Mouse (Mus musculus) intestine, embryonic 14.5 days (tissue): ENCODE results near the gene Foxj2. TPM values are rescaled to one million over a fixed set of nuclear protein-coding genes. Genes with fewer than 3 reads are reported as not detected.

Experiments used
- ATAC-seq: fragments of 200-750 bp; cut with Nextera tagmentation; replicated peaks from 2 replicates; pipeline ENCODE4 v1.8.0; 2017; ENCODE audit warnings: low read depth, moderate number of reproducible peaks, moderate TSS enrichment, moderate library complexity; ENCODE audit not compliant: low FRiP score, low TSS enrichment
- DNase-seq: peaks from one replicate; pipeline ENCODE4 v3.0.0-alpha.2; 2018; ENCODE audit warnings: low spot score
- H3K27ac ChIP-seq: fragments of 300-500 bp; sonication (generic); 2 replicates; pipeline ENCODE4 v1.5.1; 2014; ENCODE audit warnings: low read depth, mild to moderate bottlenecking, control low read depth
- H3K27me3 ChIP-seq: fragments of 300-500 bp; sonication (generic); replicated peaks from 2 replicates; pipeline ENCODE4 v1.6.1; 2014; ENCODE audit warnings: low read length, control low read depth; ENCODE audit not compliant: control insufficient read depth, insufficient read depth
- H3K36me3 ChIP-seq: fragments of 300-500 bp; sonication (generic); 2 replicates; pipeline ENCODE4 v1.6.1; 2014; ENCODE audit warnings: low read length, control low read depth; ENCODE audit not compliant: control insufficient read depth, insufficient read depth
- H3K4me1 ChIP-seq: fragments of 300-500 bp; sonication (generic); replicated peaks from 2 replicates; pipeline ENCODE4 v1.6.1; 2014; ENCODE audit warnings: low read length, control low read depth, mixed read lengths; ENCODE audit not compliant: control insufficient read depth, insufficient read depth
- H3K4me2 ChIP-seq: fragments of 300-500 bp; sonication (generic); 2 replicates; pipeline ENCODE4 v1.6.1; 2014; ENCODE audit warnings: low read length
- H3K4me3 ChIP-seq: fragments of 300-500 bp; sonication (generic); 2 replicates; pipeline ENCODE4 v1.5.1; 2014; ENCODE audit warnings: low read depth, low read length, control low read depth, mixed read lengths
- H3K9ac ChIP-seq: fragments of 300-500 bp; sonication (generic); 2 replicates; pipeline ENCODE4 v1.6.1; 2014; ENCODE audit warnings: mild to moderate bottlenecking, low read length
- H3K9me3 ChIP-seq: fragments of 300-500 bp; sonication (generic); 2 replicates; pipeline ENCODE4 v1.6.1; 2016; ENCODE audit warnings: low read length, control low read depth; ENCODE audit not compliant: control insufficient read depth
- WGBS: fragments of 180-500 bp; shearing (Covaris S2); extraction: QIAGEN DNeasy Blood & Tissue Kit; methylation state at CpG from one replicate; pipeline ENCODE4 v1.1.7; 2014; 5-methylcytosine and 5-hydroxymethylcytosine counted together
- polyA plus RNA-seq: library from polyadenylated mRNA; unstranded; fragments of >200 nt; fragmentation: Nextera tagmentation; extraction: Ambion mirVana; gene quantifications from 2 replicates; pipeline ENCODE4 v1.2.1, GENCODE M21; 2014

Gene Foxj2
- 6.4 and 6.9 TPM in 2 replicates for polyA plus RNA-seq

DNA sequence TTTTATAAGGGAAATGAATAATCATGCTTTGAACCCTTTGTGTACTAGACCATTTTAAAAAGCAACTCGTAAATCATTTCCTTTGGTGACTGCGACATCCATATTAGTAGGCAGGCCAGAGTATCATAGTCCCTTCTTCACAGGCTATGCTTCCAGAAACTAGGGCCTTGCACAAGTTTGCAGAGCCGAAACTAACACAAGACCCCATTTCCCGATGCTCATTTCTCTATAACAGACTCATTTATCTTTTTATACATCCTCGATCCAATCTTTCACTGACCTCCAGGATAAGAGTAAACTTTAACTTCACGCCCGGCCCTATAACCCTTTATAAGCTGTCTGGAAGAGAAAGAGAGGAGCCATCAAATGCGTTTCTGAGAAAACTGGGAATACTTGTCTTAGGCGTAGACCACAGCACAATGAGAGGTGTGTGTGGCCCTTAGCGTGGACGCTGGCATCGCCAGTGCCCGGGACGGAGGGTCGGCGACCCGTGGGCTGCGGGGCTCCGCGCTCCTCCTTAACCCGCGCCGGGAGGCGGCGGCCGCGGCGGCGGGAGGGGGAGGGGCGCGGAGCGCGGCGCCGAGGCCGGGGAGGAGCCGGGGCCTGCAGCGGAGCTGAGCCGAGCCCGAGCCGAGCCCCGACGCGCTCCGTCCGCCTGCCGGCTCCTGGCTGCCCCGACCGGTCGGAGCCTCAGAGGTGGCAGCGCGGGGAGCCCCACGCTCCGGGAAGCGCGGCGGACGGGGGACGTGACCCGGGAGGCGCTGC is at the start of gene Foxj2:
Gene Foxj2 (plus strand): TSS at position 609 of the 765 bp plus-strand sequence.
- DNase-seq (no peak), ATAC-seq (peak; percentile 81)
- Histone ChIP-seq H3K4me3 (peak within 1 kb of the TSS; percentile 78), H3K9me3 (no peaks in the 10 kb centered on the region), H3K9ac (peak within 1 kb of the TSS; percentile 83), H3K27me3 (no peaks in the 10 kb centered on the region), H3K4me2 (peak within 1 kb of the TSS; percentile 79), H3K4me1 (peaks cover 14% of the 10 kb centered on the region), H3K36me3 (no peaks in the 10 kb centered on the region), H3K27ac (peak within 1 kb of the TSS; percentile 76)
- WGBS: 1% methylated on average over 52 of the region's 61 CpGs

GRCm38 (mm10) chr6:122770760-122771315 is 48.9 kb upstream of the Foxj2 start:
- 81% methylated on average over 11 of the region's 11 CpGs for WGBS
- Histone ChIP-seq H3K4me3 (no peak overlapping the region), H3K9me3 (no peaks in the 10 kb centered on the region), H3K4me1 (peaks cover 3% of the 10 kb centered on the region; the same call in 1 of the 2 replicates), H3K27ac (no peak overlapping the region), H3K36me3 (no peaks in the 10 kb centered on the region), H3K9ac (no peak overlapping the region), H3K27me3 (no peaks in the 10 kb centered on the region), H3K4me2 (no peak overlapping the region)
- DNase-seq: no peak
- ATAC-seq: no peak

DNA sequence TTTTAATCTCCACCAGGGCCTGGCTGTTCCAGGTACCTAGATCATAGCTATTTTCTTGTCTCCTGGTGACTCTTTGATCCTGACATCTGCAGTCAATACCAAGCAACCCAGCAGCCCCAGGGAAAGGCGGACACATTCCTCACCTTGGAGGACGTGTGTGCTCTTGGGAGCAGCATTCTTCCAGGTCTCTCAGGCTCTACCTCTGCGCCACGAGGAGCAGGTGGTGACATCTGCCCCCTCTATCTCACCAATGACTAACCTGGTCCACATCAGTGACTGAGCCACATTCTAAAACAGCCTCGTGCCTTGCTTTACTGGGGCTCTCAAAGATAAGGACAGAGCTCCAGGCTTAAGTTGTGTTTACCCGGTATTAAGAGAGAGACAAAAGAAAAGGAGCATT is 47.0 kb upstream of the Foxj2 start:
- peak; percentile 84 for ATAC-seq
- no peak overlapping the region for H3K27ac ChIP-seq

DNA sequence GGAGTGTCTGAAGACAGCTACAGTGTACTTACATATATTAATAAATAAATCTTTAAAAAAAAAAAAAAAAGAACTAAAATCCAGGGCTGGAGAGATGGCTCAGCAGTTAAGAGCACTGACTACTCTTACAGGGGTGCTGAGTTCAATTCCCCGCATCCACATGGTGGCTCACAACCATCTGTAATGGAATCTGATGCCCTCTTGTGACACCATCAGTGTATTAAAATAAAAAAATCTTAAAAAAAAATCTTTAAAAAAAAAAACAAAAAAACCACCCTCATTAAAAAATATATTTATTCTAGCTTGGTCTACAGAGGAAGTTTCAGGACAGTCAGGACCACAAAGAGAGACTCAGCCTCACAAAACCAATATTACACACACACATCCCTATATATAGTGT is 45.4 kb upstream of the Foxj2 start:
- no peak overlapping the region for H3K4me3 ChIP-seq
- no peak overlapping the region for H3K27ac ChIP-seq
- WGBS: 93% methylated on average over 1 of the region's 1 CpGs

More for the DNA sequence above, 47.0 kb upstream of the Foxj2 start:
- WGBS: 37% methylated on average over 6 of the region's 6 CpGs
- H3K9ac ChIP-seq: no peak overlapping the region
- no peaks in the 10 kb centered on the region for H3K4me1 ChIP-seq
- no peak overlapping the region for H3K4me3 ChIP-seq
- no peaks in the 10 kb centered on the region for H3K36me3 ChIP-seq
- no peaks in the 10 kb centered on the region for H3K9me3 ChIP-seq
- H3K27me3 ChIP-seq: no peaks in the 10 kb centered on the region
- no peak for DNase-seq
- H3K4me2 ChIP-seq: no peak overlapping the region

DNA sequence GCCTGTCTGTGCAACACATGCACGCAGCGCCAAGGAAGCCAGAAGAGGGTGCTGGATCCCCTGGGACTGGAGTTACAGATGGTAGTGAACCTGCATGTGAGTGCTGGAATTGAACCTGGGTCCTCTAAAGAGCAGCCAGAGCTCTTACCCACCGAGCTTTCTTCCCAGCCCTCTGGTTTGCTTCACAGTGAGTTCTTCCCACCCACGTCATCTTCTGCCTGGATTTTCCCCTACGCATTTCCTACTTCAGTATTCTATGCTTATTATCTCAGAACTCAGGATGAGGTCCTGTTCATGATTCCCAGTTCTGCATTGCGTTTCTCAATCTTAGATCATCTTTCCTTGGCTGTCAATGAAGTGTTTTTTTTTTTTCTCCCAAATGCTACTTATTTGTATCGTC is 43.7 kb upstream of the Foxj2 start:
- Histone ChIP-seq H3K4me3 (no peak overlapping the region), H3K27ac (no peak overlapping the region), H3K36me3 (no peaks in the 10 kb centered on the region), H3K4me1 (no peaks in the 10 kb centered on the region), H3K27me3 (no peaks in the 10 kb centered on the region), H3K9me3 (no peaks in the 10 kb centered on the region), H3K4me2 (no peak overlapping the region), H3K9ac (no peak overlapping the region)
- ATAC-seq (no peak), DNase-seq (no peak)
- WGBS: 76% methylated on average over 7 of the region's 7 CpGs

More for the DNA sequence above, 45.4 kb upstream of the Foxj2 start:
- Histone ChIP-seq H3K9ac (no peak overlapping the region), H3K9me3 (no peaks in the 10 kb centered on the region), H3K36me3 (no peaks in the 10 kb centered on the region), H3K27me3 (no peaks in the 10 kb centered on the region), H3K4me2 (no peak overlapping the region), H3K4me1 (no peaks in the 10 kb centered on the region)
- ATAC-seq (no peak), DNase-seq (no peak)

DNA sequence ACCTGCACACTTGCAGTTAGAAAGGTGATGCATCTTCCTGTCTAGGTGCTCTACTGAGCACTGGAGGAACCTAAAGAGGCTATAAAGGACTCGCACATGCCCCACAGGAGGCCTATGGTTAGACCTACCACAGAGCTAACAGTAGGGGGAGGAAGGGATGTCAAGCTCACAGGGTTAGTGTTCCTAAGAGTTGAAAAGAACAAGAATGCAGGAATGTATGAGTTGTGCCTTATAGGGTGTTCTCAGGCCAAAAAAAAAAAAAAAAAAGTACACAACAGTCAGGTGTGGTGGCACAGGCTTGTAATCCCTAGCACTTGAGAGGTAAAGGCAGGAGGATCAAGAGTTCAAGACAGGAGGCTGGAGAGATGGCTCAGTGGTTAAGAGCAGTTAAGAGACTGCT is 39.8 kb upstream of the Foxj2 start:
- Histone ChIP-seq H3K27me3 (no peaks in the 10 kb centered on the region), H3K9ac (no peak overlapping the region), H3K4me3 (no peak overlapping the region), H3K27ac (no peak overlapping the region), H3K9me3 (no peaks in the 10 kb centered on the region), H3K36me3 (no peaks in the 10 kb centered on the region), H3K4me1 (no peaks in the 10 kb centered on the region), H3K4me2 (no peak overlapping the region)
- DNase-seq: no peak
- ATAC-seq: no peak
- WGBS: 52% methylated on average over 1 of the region's 1 CpGs

DNA sequence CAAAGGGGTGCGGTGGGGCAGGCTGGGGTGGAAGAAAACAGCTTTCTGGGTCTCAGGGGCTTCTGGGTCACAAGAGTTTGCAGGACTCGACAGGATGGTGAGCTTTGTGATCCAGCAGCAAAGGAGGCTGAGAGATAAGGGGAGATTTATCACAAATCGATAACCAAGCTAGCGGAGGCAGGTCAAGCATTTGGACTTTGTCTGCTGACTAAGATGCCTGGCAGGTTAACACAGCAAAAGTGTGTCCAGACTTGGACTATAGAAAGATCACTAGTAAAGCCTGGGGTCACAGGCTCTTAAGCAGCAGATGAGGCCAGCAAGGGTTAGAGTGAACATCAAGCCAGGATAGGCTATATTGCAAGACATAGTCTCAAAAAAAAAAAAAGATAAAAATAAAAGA is 38.5 kb upstream of the Foxj2 start:
- WGBS: 42% methylated on average over 4 of the region's 4 CpGs
- no peaks in the 10 kb centered on the region for H3K9me3 ChIP-seq
- no peak overlapping the region for H3K27ac ChIP-seq
- H3K4me2 ChIP-seq: no peak overlapping the region
- no peaks in the 10 kb centered on the region for H3K27me3 ChIP-seq
- no peak overlapping the region for H3K9ac ChIP-seq
- ATAC-seq (no peak), DNase-seq (no peak)
- no peaks in the 10 kb centered on the region for H3K4me1 ChIP-seq
- no peaks in the 10 kb centered on the region for H3K36me3 ChIP-seq
- no peak overlapping the region for H3K4me3 ChIP-seq

- no peak overlapping the region for H3K27ac ChIP-seq
- no peak overlapping the region for H3K4me2 ChIP-seq
- no peak overlapping the region for H3K4me3 ChIP-seq
- H3K9ac ChIP-seq: no peak overlapping the region
- 47% methylated on average over 3 of the region's 3 CpGs for WGBS
- H3K36me3 ChIP-seq: no peaks in the 10 kb centered on the region
- DNase-seq: no peak
- H3K4me1 ChIP-seq: no peaks in the 10 kb centered on the region
- ATAC-seq: no peak
- H3K27me3 ChIP-seq: no peaks in the 10 kb centered on the region
- no peaks in the 10 kb centered on the region for H3K9me3 ChIP-seq
Observed at GRCm38 (mm10) chr6:122782164-122782563, 37.5 kb upstream of the Foxj2 start.

DNA sequence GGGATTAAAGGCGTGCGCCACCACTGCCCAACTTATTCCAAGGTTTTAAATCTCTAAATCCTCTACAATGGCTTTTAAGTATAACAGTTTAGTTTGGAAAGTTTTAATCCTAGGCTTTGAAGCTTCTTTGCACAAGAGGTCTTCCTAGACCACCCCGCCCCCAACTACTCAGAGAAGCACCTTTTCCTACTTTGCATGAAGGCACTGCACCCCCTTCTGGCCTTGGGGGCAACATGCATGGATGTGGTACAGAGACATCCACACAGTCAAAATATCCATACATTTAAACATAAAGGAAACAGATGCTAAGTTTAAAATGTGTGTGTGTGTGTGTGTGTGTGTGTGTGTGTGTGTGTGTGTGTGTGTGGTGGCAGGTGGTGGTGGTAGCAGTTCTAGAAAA is 34.8 kb upstream of the Foxj2 start:
- no peaks in the 10 kb centered on the region for H3K4me1 ChIP-seq
- no peaks in the 10 kb centered on the region for H3K9me3 ChIP-seq
- no peak overlapping the region for H3K27ac ChIP-seq
- ATAC-seq (no peak), DNase-seq (no peak)
- H3K36me3 ChIP-seq: no peaks in the 10 kb centered on the region
- H3K27me3 ChIP-seq: no peaks in the 10 kb centered on the region
- 98% methylated on average over 3 of the region's 3 CpGs for WGBS
- H3K4me2 ChIP-seq: no peak overlapping the region
- no peak overlapping the region for H3K4me3 ChIP-seq
- no peak overlapping the region for H3K9ac ChIP-seq
